Mouse (Mus musculus) ES-Bruce4 (cell line): ENCODE results near the gene Hist1h2ac.

Experiments
- CTCF ChIP-seq: IDR thresholded peaks from one replicate; pipeline ENCODE4 v1.8.1; 2011; ENCODE audit warnings: low read depth, low read length
- EP300 ChIP-seq: IDR thresholded peaks from 2 replicates; pipeline ENCODE4 v1.6.1; 2011; ENCODE audit warnings: low read depth, low read length; ENCODE audit not compliant: insufficient read depth
- POLR2A ChIP-seq: IDR thresholded peaks from one replicate; pipeline ENCODE4 v1.8.1; 2011; ENCODE audit warnings: low read length; ENCODE audit not compliant: insufficient read depth

- TF ChIP-seq CTCF (no peak), POLR2A (no peak), EP300 (no peak)
Measured at GRCm38 (mm10) chr13:23681990-23682582, 1.7 kb downstream of the Hist1h2ac start.
